Mouse (Mus musculus) thymus, adult 2 months (tissue): ENCODE data around the gene Foxk1.

ENCODE experiments used
- CTCF ChIP-seq: fragments of 200-500 bp; IDR thresholded peaks from 2 replicates; pipeline ENCODE4 v1.5.1; 2012; ENCODE audit warnings: mild to moderate bottlenecking, control low read depth, low read length, moderate library complexity, borderline replicate concordance; ENCODE audit not compliant: control insufficient read depth, poor library complexity, insufficient read depth; ENCODE audit errors: extremely low read depth
- POLR2A ChIP-seq: fragments of 200-500 bp; IDR thresholded peaks from 2 replicates; pipeline ENCODE4 v1.6.1; 2012; ENCODE audit warnings: mild to moderate bottlenecking, low read length, control low read depth, moderate library complexity; ENCODE audit not compliant: control insufficient read depth, poor library complexity, insufficient read depth; ENCODE audit errors: extremely low read depth

- no peak for TF ChIP-seq POLR2A
- no peak for TF ChIP-seq CTCF
Measured at GRCm38 (mm10) chr5:142459834-142460233, 58.5 kb downstream of the Foxk1 start.
